Mouse (Mus musculus) layer of hippocampus, postnatal 10 days (tissue): ENCODE measurements around the gene Dync1li1. TPM values are rescaled to one million over a fixed set of nuclear protein-coding genes. Genes with fewer than 3 reads are reported as not detected.

Experiments
- DNase-seq, 2 experiments: peaks; one replicate each; pipeline ENCODE4 v3.0.0; 2021; ENCODE audit warnings: low spot score in 2 of 2
- total RNA-seq, 2 experiments: library from RNA; stranded (reverse); gene quantifications; 2 replicates each; pipeline ENCODE4 v1.2.3; 2021

Gene Dync1li1
- total RNA-seq, 2 experiments from 2014 or later, result 103 to 111 TPM

GRCm38 (mm10) chr9:114763341-114763740, 74.8 kb downstream of the Dync1li1 start:
- DNase-seq, result peak in 1 of 2 experiments; percentile 39

DNA sequence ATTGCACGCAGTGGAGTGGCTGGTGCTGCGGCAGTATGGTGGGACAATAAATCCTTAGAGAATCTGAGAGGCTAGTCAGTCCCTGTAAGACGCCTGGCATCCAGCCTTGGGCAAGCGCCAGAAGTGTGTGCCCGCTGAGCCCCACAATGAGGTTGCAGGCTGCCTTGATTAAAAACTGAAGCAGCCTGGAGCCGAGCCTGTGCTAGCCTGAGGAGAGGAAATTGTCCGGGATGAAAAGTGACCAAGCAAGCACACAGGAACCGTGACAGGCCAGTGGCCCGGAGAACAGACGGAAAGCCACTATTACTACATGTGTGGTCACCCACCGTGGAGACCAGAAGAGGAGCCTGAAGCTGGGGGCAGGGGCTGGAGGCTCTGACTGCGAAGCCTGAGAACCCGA, 78.4 kb downstream of the Dync1li1 start:
- DNase-seq, result peak; percentile 72 to 80

DNA sequence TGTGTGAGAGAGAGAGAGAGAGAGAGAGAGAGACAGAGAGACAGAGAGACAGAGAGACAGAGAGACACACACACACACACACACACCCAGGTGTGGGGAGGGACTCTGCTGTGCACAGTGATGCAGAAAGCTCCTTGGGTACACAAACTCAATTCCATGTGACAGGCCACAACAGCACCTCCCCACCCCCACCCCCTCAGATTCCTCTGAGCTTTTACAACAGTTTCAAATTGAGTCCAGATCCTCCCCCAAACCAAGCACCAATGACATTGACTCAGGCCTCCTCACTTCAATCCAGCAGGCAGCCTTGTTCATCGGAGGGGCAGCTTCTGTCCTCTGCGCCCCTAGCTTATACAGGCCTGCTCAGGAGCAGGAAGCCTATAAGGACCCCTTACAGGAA, 78.9 kb downstream of the Dync1li1 start:
- no peak for DNase-seq

GRCm38 (mm10) chr9:114768066-114768465, 79.5 kb downstream of the Dync1li1 start:
- no peak for DNase-seq

DNA sequence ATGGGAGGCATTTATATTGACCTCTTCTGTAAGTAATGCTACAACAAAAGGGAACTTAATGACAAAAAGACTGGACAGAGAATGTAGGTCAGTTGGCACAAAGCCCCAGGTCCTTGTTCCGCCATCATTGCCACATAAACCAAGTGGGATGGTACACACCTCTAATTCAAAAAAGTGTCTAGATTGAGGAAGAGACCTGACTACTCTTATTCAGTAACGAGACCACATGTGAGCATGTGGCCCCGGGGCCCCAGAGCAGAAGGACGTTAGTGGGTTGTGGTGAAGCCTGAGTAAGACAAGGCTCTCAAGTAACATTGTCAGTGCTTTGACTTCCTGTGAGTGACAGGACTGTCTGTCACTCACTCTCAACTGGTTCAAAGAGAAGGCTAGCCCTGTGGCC, 81.6 kb downstream of the Dync1li1 start:
- DNase-seq, result no peak

GRCm38 (mm10) chr9:114771565-114771964, 83.0 kb downstream of the Dync1li1 start:
- DNase-seq, result no peak

Other genes with a start within 250 kb of the Dync1li1 start
- gene Ccr4, start 183.9 kb upstream of the Dync1li1 start, total RNA-seq, result not detected
- gene C130032M10Rik, start 173.1 kb upstream of the Dync1li1 start, total RNA-seq, result not detected
- gene Trim71, start 124.4 kb upstream of the Dync1li1 start, total RNA-seq, result under 1 TPM; 0.18 to 0.27 TPM
- gene Cnot10, start 48.6 kb upstream of the Dync1li1 start, total RNA-seq, result 10 to 100 TPM; 46.1 to 52.7 TPM
- gene Cmtm6, start 42.3 kb downstream of the Dync1li1 start, total RNA-seq, result 10 to 100 TPM; 26.3 to 30.5 TPM
- 1 to 10 TPM; 5.4 to 6.5 TPM for gene Cmtm7, start 93.1 kb downstream of the Dync1li1 start, total RNA-seq
- gene Cmtm8, start 155.4 kb downstream of the Dync1li1 start, total RNA-seq, result 1 to 10 TPM; 1.7 to 2.9 TPM
- gene Gpd1l, start 245.2 kb downstream of the Dync1li1 start, total RNA-seq, result 10 to 100 TPM; 84.6 to 89.3 TPM